Mouse (Mus musculus): ENCODE results near the gene Odf3b. TPM values are rescaled to one million over a fixed set of nuclear protein-coding genes. Genes with fewer than 3 reads are reported as not detected.

The Odf3b gene
- total and polyA plus RNA-seq, 3 experiments = not detected

DNA sequence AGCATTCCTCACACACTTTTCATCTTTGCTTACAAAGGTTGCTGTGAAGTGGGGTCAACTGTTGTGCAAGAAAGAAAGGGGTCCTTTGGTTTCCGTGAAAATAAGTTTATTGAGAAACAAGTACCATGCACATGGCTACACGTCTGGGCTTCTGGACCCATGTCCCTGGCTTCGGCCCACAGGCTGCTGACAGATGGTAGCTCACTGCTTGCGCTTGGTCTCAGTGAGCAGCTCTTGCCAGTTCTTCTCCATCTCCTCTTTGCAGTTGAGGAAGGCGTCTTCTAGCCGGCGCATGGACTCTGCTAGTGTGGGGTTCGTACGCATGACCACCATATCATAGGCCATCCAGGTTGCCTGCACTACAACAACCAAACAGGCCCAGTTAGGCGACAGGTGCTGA, 11.0 kb upstream of the Odf3b start:
- H3K27ac ChIP-seq (ENCODE audit: insufficient read depth, low read depth) = no peak overlapping the region

GRCm38 (mm10) chr15:89387127-89387526, 8.0 kb upstream of the Odf3b start:
- Histone ChIP-seq H3K9ac (ENCODE audit: insufficient read depth, low read depth) (no peak overlapping the region), H3K27ac (ENCODE audit: insufficient read depth, low read depth) (no peak overlapping the region), H3K4me1 (ENCODE audit: control insufficient read depth in 1 of 2, insufficient read depth in 2 of 2) (no peaks in the 10 kb centered on the region), H3K9me3 (replicated peaks; ENCODE audit: low read length) (no peaks in the 10 kb centered on the region), H3K27me3 (replicated peaks) (peaks cover 58% of the 10 kb centered on the region), H3K4me3 (replicated peaks in 1 of 3; ENCODE audit: low read depth in 2 of 3, low read length in 2 of 3, poor library complexity in 1 of 3) (no peak overlapping the region), H3K79me2 (replicated peaks; ENCODE audit: control insufficient read depth, extremely low read depth, insufficient read depth, poor library complexity, severe bottlenecking) (no peaks in the 10 kb centered on the region), H3K36me3 (replicated peaks in 1 of 2; ENCODE audit: control insufficient read depth in 1 of 2, insufficient read depth in 1 of 2, low read length in 1 of 2) (no peaks in the 10 kb centered on the region), H3K4me2 (ENCODE audit: insufficient read depth, low read depth, poor library complexity, severe bottlenecking) (no peak overlapping the region)
- in situ Hi-C loops (cut with MboI; ENCODE audit: low pct_ligation_motif_present, low pct_unique_long_range_greater_than_20kb, low sequenced_read_pairs) = no loop called here
- dilution Hi-C loops (cut with MboI; ENCODE audit: extremely low pct_ligation_motif_present, extremely low pct_unique_long_range_greater_than_20kb, low sequenced_read_pairs) = no loop called here
- TF ChIP-seq CHD2 (IDR thresholded peaks at IDR 0.05; ENCODE audit: low read length) (no peak), MEF2A (IDR thresholded peaks at IDR 0.05; ENCODE audit: borderline replicate concordance, low read depth, low read length) (no peak), USF2 (conservative IDR thresholded peaks at IDR 0.05; ENCODE audit: low read depth, low read length) (no peak), POLR2AphosphoS2 (IDR thresholded peaks at IDR 0.05; ENCODE audit: low read depth, low read length) (no peak), NRF1 (IDR thresholded peaks at IDR 0.05; ENCODE audit: low read depth, low read length) (no peak), JUN (IDR thresholded peaks at IDR 0.05; ENCODE audit: insufficient read depth, low read depth, low read length) (no peak), ZMIZ1 (IDR thresholded peaks at IDR 0.05; ENCODE audit: low read depth, low read length) (no peak)
- no peak for DNase-seq (ENCODE audit: extremely low read depth)

More for the DNA sequence above, 11.0 kb upstream of the Odf3b start:
- H3K4me2 ChIP-seq (ENCODE audit: insufficient read depth, low read depth, poor library complexity, severe bottlenecking) = no peak overlapping the region
- no peaks in the 10 kb centered on the region for H3K4me1 ChIP-seq (ENCODE audit: control insufficient read depth in 1 of 2, insufficient read depth in 2 of 2)
- no peak for DNase-seq (ENCODE audit: extremely low read depth)
- dilution Hi-C loops (cut with MboI; ENCODE audit: extremely low pct_ligation_motif_present, extremely low pct_unique_long_range_greater_than_20kb, low sequenced_read_pairs) (no loop called here), in situ Hi-C loops (cut with MboI; ENCODE audit: low pct_ligation_motif_present, low pct_unique_long_range_greater_than_20kb, low sequenced_read_pairs) (no loop called here)
- TF ChIP-seq RCOR1 (conservative IDR thresholded peaks at IDR 0.05; ENCODE audit: low read depth, low read length) = no peak
- no peak for TF ChIP-seq JUND (conservative IDR thresholded peaks at IDR 0.05; ENCODE audit: low read depth, low read length)
- TF ChIP-seq GABPA (IDR thresholded peaks at IDR 0.05; ENCODE audit: insufficient replicate concordance, low read depth, low read length) = no peak
- TF ChIP-seq ZNF384 (IDR thresholded peaks at IDR 0.05; ENCODE audit: low read depth, low read length) = no peak
- no peak for TF ChIP-seq ELF1 (IDR thresholded peaks at IDR 0.05; ENCODE audit: low read depth, low read length)
- TF ChIP-seq MEF2A (IDR thresholded peaks at IDR 0.05; ENCODE audit: borderline replicate concordance, low read depth, low read length) = no peak
- no peak for TF ChIP-seq ZMIZ1 (IDR thresholded peaks at IDR 0.05; ENCODE audit: low read depth, low read length)
- no peak for TF ChIP-seq NELFE (IDR thresholded peaks at IDR 0.05; ENCODE audit: low read depth, low read length)
- TF ChIP-seq CHD2 (IDR thresholded peaks at IDR 0.05; ENCODE audit: low read length) = no peak
- TF ChIP-seq SMC3 (IDR thresholded peaks at IDR 0.05; ENCODE audit: low read depth, low read length) = no peak
- TF ChIP-seq POLR2AphosphoS2 (IDR thresholded peaks at IDR 0.05; ENCODE audit: low read depth, low read length) = no peak
- TF ChIP-seq ETS1 (conservative IDR thresholded peaks at IDR 0.05; ENCODE audit: low read depth, low read length) = no peak
- no peak for TF ChIP-seq MYC (IDR thresholded peaks at IDR 0.05; ENCODE audit: low read depth, low read length)
- TF ChIP-seq E2F4 (IDR thresholded peaks at IDR 0.05; ENCODE audit: insufficient replicate concordance, low read depth, low read length) = no peak
- no peak for TF ChIP-seq NRF1 (IDR thresholded peaks at IDR 0.05; ENCODE audit: low read depth, low read length)
- H3K79me2 ChIP-seq (replicated peaks; ENCODE audit: control insufficient read depth, extremely low read depth, insufficient read depth, poor library complexity, severe bottlenecking) = no peaks in the 10 kb centered on the region
- no peaks in the 10 kb centered on the region for H3K9me3 ChIP-seq (replicated peaks; ENCODE audit: low read length)
- peaks cover 40% of the 10 kb centered on the region for H3K27me3 ChIP-seq (replicated peaks)
- no peak overlapping the region for H3K4me3 ChIP-seq (replicated peaks in 1 of 3; ENCODE audit: low read depth in 2 of 3, low read length in 2 of 3, poor library complexity in 1 of 3)
- H3K36me3 ChIP-seq (replicated peaks in 1 of 2; ENCODE audit: control insufficient read depth in 1 of 2, insufficient read depth in 1 of 2, low read length in 1 of 2) = no peaks in the 10 kb centered on the region
- H3K9ac ChIP-seq (ENCODE audit: insufficient read depth, low read depth) = no peak overlapping the region

Measured in CH12.LX (cell line).